1 mouse cellular context compared by ENCODE assay signal in genomic region chr7:30800653-30801052, GRCm38 (mm10).
A peak's percentile ranks its signal among the peaks of the same experiment; 100 is the strongest.
TF ChIP-seq lines count a peak whose summit lies in the region.

No protein-coding gene starts in this region.

TF ChIP-seq in MEL, 35 proteins besides CTCF, POLR2A, EP300 and RAD21:
- TF ChIP-seq MYB (IDR thresholded peaks at IDR 0.05; ENCODE audit: low read depth, low read length) (no peak), SMC3 (IDR thresholded peaks at IDR 0.05; ENCODE audit: low read depth, low read length) (peak; percentile 17; the same call in 1 of the 2 replicates)
